Mouse (Mus musculus): ENCODE measurements around the gene Cop1.

DNA sequence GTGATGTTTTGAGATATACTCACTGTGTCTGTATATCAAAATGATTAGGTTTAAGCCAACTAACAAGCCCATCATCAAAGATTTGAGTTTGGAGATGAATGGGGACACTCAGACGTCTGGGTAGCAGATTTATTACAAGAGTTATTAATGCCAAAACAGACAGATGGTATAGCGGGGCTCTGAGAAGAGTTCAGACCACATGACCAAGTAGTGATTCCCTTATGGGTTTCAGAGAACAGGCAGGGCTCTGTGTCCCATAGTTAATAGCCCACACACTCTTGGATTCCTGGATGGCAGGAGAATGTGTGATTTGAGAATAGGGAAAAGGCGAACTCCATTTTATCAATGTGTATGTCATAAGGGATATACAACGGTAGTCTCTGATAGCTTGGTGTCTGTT is 98.9 kb downstream of the Cop1 start:
- no peak for TF ChIP-seq CTCF (IDR thresholded peaks at IDR 0.05; ENCODE audit: control insufficient read depth, insufficient read depth, low read length)
- TF ChIP-seq POLR2A (IDR thresholded peaks at IDR 0.05; ENCODE audit: borderline replicate concordance, control insufficient read depth, low read depth, low read length), result no peak
